Mouse (Mus musculus) MEL (cell line): ENCODE data around the gene Rps6ka4.

Source experiments
- CHD2 ChIP-seq: IDR thresholded peaks from 2 replicates; pipeline ENCODE4 v1.6.1; 2011; ENCODE audit warnings: low read length, improper control_type of control experiment
- CTCF ChIP-seq, 3 experiments: IDR thresholded peaks in 2 of 3; conservative IDR thresholded peaks in 1 of 3; 2 replicates each; pipeline ENCODE4 v1.5.1; 2011 to 2012; ENCODE audit warnings: low read length in 3 of 3, low read depth in 2 of 3, mild to moderate bottlenecking in 2 of 3, improper control_type of control experiment in 1 of 3, inconsistent platforms in 1 of 3, mixed read lengths in 1 of 3, moderate library complexity in 1 of 3; ENCODE audit not compliant: control insufficient read depth in 1 of 3, insufficient read depth in 1 of 3, poor library complexity in 1 of 3, severe bottlenecking in 1 of 3
- E2F4 ChIP-seq: IDR thresholded peaks from 2 replicates; pipeline ENCODE4 v1.6.1; 2011; ENCODE audit warnings: low read depth, low read length, improper control_type of control experiment, borderline replicate concordance
- EP300 ChIP-seq, 2 experiments: IDR thresholded peaks; 2 replicates each; pipeline ENCODE4 v1.6.1; 2011; ENCODE audit warnings: improper control_type of control experiment in 2 of 2, low read length in 2 of 2, low read depth in 1 of 2, mild to moderate bottlenecking in 1 of 2
- HCFC1 ChIP-seq: IDR thresholded peaks from 2 replicates; pipeline ENCODE4 v1.6.1; 2012; ENCODE audit warnings: low read depth, mild to moderate bottlenecking, inconsistent platforms, low read length, improper control_type of control experiment, moderate library complexity
- KAT2A ChIP-seq: conservative IDR thresholded peaks from 2 replicates; pipeline ENCODE4 v1.6.1; 2012; ENCODE audit warnings: low read depth, low read length, improper control_type of control experiment, inconsistent platforms
- MAFK ChIP-seq: IDR thresholded peaks from 2 replicates; pipeline ENCODE4 v1.6.1; 2011; ENCODE audit warnings: low read depth, mild to moderate bottlenecking, low read length, improper control_type of control experiment, borderline replicate concordance
- MYC ChIP-seq: IDR thresholded peaks from 2 replicates; pipeline ENCODE4 v1.6.1; 2011; ENCODE audit warnings: low read depth, mild to moderate bottlenecking, low read length, improper control_type of control experiment, moderate library complexity
- POLR2A ChIP-seq, 2 experiments: IDR thresholded peaks; 2 replicates each; pipeline ENCODE4 v1.6.1; 2011 to 2012; ENCODE audit warnings: low read length in 2 of 2, mild to moderate bottlenecking in 2 of 2, control low read depth in 1 of 2, improper control_type of control experiment in 1 of 2, low read depth in 1 of 2, moderate library complexity in 1 of 2; ENCODE audit not compliant: control insufficient read depth in 1 of 2, insufficient read depth in 1 of 2, poor library complexity in 1 of 2
- POLR2AphosphoS2 ChIP-seq: IDR thresholded peaks from 2 replicates; pipeline ENCODE4 v1.6.1; 2011; ENCODE audit warnings: low read length, improper control_type of control experiment
- USF2 ChIP-seq, 2 experiments: IDR thresholded peaks; 2 replicates each; pipeline ENCODE4 v1.6.1; 2011 to 2012; ENCODE audit warnings: improper control_type of control experiment in 2 of 2, low read length in 2 of 2, borderline replicate concordance in 1 of 2, inconsistent platforms in 1 of 2, low read depth in 1 of 2, mild to moderate bottlenecking in 1 of 2; ENCODE audit not compliant: insufficient read depth in 1 of 2
- ZNF384 ChIP-seq: IDR thresholded peaks from 2 replicates; pipeline ENCODE4 v1.6.1; 2012; ENCODE audit warnings: low read depth, mild to moderate bottlenecking, inconsistent platforms, low read length, improper control_type of control experiment

DNA sequence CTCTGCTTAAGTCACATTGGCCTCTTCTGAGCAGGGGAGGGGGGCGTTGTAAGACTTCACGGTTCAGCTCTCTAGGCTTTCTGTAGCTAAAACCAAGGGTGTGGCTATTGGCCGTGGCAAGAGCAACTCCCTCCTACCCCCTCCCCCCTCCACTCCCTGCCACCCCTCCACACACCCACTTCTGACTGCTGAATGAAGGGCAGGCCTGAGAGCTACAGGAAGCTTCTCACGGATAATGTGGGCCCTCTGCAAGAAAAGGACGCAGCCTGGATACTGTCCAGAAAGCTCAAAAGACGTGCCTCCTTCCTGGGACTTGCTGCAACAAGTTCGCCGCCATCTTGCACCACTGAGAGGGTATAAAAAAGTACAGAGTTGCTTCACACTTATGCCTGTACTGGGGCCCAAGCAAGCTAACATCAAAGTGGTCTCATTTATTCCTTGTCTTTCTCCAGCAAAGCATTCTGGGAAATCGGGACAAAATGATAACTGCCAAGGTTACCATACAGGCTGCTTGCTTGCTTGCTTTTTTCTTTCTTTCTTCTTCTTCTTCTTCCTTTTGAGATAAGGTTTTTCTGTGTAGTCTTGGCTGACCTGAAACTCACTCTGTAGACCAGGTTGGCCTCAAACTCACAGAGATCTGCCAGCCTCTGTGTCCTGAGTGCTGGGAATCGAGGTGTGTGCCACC, 21.2 kb downstream of the Rps6ka4 start:
- no peak for TF ChIP-seq EP300 (IDR thresholded peaks at IDR 0.05; ENCODE audit: low read depth in 1 of 2, low read length in 2 of 2)
- TF ChIP-seq POLR2A (IDR thresholded peaks at IDR 0.05; ENCODE audit: control insufficient read depth in 1 of 2, insufficient read depth in 1 of 2, low read depth in 1 of 2, low read length in 2 of 2, poor library complexity in 1 of 2) = peak in 1 of 2 experiments; percentile 49; a peak in 2 of 4 replicates
- no peak for TF ChIP-seq USF2 (IDR thresholded peaks at IDR 0.05; ENCODE audit: borderline replicate concordance in 1 of 2, insufficient read depth in 1 of 2, low read depth in 1 of 2, low read length in 2 of 2)
- TF ChIP-seq ZNF384 = peak; percentile 11
- no peak for TF ChIP-seq CTCF (IDR thresholded peaks at IDR 0.05 in 2 of 3, conservative IDR thresholded peaks at IDR 0.05 in 1 of 3; ENCODE audit: control insufficient read depth in 1 of 3, insufficient read depth in 1 of 3, low read depth in 2 of 3, low read length in 3 of 3, poor library complexity in 1 of 3, severe bottlenecking in 1 of 3)
- TF ChIP-seq POLR2AphosphoS2 = no peak
- 0 out of 2 replicates have a peak, but pooled peaks have one; percentile 15 for TF ChIP-seq MYC
- no peak for TF ChIP-seq CHD2
- no peak for TF ChIP-seq E2F4
- TF ChIP-seq KAT2A = 0 out of 2 replicates have a peak, but pooled peaks have one; percentile 14
- no peak for TF ChIP-seq MAFK
- peak; percentile 63 for TF ChIP-seq HCFC1
